Mouse (Mus musculus) left cerebral cortex, postnatal 36 days (tissue): ENCODE measurements at regions not wholly inside any gene's neighbourhood (a gene's known extent, or its start where the extent isn't known, plus 50 kb on each side); places are given as distances from the start of the nearest gene placed in this dataset.
"Not testable (repeated sequence)": the region's sequence is repeated elsewhere in the genome, so short reads cannot be mapped to it uniquely, and the experiment has no call there.

Experiments used
- DNase-seq, 2 experiments: peaks; one replicate each; pipeline ENCODE4 v3.0.0; 2021 to 2022; ENCODE audit warnings: low spot score in 2 of 2, mixed read lengths in 1 of 2
- intact Hi-C: fragments of 180-260 bp; cut with DNase I; formaldehyde crosslinking; loops from one replicate; pipeline ENCODE4 v1.15.1; 2025

DNA sequence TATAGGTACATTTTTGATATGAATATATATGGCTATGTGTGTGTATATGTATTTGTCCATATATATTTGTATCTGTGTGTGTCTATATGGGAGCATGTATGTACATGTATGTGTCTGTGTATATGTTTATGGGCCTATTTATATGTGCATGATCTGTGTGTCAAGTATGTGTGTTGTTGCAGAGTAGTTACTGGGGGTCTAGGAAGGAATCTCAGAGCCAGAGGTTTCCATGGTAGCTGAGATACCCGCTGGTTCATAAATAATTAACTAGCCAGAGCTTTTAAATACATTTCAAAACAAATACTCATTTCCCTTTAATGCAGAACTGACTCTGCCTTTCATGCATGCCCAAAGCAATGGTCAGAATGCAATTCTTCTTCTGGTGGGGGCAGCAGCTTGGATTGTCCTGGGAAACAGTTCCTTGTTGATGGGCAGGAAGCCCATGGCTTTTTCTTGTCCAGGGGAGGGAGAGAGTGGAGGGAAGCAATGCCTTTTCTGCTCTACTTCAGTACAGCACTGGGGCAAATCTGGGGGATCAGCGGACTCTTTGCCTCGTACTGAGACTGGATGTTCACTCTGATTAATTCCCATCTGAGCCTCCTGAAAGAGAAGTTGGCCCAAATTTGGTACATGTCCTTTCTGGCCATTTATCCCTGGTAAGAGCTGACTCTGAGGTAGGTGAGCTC lies 798.7 kb downstream of the Gm9195 start:
- intact Hi-C loops, result no loop called here
- DNase-seq, result no peak

DNA sequence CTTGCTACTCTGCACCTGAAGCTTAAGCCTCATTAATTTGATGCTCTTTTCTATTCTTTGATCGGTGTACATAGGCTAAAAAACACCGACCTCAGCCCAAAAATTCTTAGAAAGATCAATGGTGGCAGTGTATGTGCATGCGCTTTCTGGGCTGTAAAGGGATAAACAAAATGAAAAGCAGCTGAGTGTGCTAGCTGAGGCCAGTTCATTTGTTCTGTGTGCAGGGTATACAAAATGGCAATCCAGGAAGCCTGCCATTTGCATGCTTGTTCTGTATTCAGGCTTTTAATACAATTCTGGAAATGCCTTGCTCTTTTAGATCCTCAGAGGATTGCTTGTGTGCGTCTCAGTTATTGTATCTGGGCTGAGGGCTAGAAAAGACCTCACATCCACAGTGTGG lies 817.1 kb downstream of the Gm9195 start:
- intact Hi-C loops, result loop anchor here (5.0 kb wide), 1 partner anchor 897 kb away; no protein-coding TSS in a partner anchor
- no peak for DNase-seq

DNA sequence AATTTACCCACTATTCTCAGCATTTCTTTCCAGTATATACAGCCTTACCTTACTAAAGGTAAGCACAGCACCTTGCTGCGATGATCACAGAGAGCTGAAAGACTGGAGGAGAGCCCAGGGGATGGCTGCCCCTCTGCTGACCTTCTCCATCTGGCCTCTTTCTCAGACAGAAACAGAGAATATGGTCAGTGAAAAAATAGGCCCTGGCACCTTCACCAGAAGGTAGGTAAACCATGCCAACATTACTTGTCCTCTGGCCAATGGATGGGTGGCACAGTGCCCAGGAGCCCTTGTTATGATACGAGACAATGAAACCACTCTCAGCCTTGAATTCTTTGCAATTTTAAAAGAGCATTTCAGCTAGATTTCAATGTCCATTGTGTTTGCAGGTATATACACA lies 817.8 kb downstream of the Gm9195 start:
- intact Hi-C loops, result loop anchor here (5.0 kb wide), 1 partner anchor 897 kb away; no protein-coding TSS in a partner anchor

DNA sequence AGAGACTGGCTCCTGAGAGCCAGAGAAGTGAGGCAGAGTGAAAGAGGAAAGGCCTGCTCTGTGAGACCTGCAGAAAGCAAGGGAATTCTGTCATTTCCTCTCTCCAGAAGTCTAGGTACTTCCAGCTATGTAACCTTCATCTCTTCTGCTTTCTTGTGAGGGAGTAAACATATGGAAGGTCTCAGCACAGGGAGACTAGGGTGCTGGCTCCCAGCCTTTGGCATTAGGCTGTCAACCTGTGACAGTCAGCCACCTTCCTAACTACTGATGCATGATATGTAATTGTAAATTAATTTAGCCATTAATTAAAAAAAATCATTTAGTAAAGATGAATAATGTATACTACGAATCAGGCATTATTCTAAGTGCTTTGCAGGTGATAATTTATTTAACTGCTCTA lies 819.2 kb downstream of the Gm9195 start:
- DNase-seq, result no peak
- intact Hi-C loops, result loop anchor here (5.0 kb wide), 1 partner anchor 895 kb away; no protein-coding TSS in a partner anchor

More for the DNA sequence above, 817.8 kb downstream of the Gm9195 start:
- peak; percentile 16 to 18 for DNase-seq

DNA sequence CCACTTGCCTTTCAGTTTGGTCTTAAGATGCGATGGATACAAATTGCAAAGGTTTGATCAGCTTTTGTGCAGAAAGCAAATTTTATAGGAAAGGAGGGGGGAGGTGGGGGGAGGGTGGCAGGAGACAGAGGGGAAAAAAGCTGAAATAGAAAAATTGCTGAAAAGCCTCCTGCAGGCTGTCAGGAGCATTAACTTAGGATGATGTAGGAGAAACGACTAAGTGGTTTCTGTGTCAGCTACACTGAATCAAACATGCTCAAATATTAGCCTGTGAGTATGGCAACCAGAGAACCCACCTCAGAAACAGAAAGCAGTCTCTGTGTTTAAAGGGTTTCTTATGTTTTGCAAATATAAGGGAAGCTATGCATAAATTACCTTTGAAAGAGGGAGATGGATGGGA lies 819.6 kb downstream of the Gm9195 start:
- DNase-seq, result no peak
- intact Hi-C loops, result loop anchor here (5.0 kb wide), 1 partner anchor 895 kb away; no protein-coding TSS in a partner anchor

DNA sequence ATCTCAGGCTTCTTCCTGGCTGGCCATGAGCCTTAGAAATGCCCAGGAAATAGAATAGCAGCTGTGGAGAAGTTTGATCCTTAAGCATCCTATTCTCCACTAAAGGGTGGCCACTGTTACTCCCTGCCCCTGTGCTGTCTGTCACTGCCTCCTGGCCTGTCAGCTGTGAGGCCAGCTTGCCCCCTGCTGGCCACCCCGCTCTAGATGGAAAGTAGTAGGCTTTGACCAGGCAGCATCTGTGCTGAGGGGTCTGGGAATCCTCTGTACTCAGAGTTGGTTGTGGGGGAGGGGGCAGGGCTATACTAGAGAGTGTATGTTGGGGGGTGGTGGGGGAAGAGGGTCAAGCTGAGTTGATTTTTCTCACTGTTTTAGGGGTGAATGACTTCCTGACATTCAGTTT lies 821.2 kb downstream of the Gm9195 start:
- DNase-seq, result peak; percentile 19 to 29
- intact Hi-C loops, result loop anchor here (1.0 to 5.0 kb wide), 2 partner anchors 776 to 893 kb away; no protein-coding TSS in a partner anchor

DNA sequence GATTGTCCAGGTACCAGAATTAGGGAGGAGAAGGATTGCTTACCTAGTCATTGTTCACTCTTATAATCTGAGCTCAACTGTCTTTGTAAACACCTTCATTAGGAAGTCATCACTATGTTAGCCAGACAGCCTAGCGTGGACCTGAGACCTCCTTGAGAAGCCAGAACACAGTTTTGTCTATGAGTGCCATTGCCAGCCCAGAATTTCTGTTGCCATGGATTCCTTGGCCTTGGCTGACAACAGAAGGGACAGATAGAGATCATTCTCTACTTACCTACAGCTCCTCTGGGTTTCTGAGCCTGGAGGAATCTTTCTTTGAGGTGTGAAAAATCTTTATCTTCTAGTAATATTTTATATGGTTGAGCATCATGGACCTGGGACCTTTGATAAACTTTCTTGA lies 825.0 kb downstream of the Gm9195 start:
- DNase-seq, result no peak
- intact Hi-C loops, result no loop called here

DNA sequence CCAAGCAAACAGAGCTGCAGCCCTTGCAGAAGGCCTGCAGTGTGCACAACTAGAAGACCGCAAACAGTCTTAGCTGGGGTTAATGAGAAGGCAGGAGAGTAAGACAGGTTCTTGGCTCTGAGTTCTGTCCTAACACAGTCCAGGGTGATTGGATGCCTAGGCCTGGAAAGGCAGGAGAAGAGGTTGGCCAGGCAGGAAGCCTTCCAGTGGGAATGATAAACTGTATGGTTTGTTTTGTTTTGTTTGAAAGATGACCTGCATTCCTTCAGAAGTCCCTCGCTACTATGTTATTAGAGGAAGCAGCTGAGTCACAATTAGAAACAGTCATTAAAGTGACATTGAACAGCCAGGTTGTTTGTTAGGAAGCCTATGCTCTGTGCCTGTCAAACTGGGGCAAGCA lies 831.5 kb downstream of the Gm9195 start:
- intact Hi-C loops, result no loop called here

DNA sequence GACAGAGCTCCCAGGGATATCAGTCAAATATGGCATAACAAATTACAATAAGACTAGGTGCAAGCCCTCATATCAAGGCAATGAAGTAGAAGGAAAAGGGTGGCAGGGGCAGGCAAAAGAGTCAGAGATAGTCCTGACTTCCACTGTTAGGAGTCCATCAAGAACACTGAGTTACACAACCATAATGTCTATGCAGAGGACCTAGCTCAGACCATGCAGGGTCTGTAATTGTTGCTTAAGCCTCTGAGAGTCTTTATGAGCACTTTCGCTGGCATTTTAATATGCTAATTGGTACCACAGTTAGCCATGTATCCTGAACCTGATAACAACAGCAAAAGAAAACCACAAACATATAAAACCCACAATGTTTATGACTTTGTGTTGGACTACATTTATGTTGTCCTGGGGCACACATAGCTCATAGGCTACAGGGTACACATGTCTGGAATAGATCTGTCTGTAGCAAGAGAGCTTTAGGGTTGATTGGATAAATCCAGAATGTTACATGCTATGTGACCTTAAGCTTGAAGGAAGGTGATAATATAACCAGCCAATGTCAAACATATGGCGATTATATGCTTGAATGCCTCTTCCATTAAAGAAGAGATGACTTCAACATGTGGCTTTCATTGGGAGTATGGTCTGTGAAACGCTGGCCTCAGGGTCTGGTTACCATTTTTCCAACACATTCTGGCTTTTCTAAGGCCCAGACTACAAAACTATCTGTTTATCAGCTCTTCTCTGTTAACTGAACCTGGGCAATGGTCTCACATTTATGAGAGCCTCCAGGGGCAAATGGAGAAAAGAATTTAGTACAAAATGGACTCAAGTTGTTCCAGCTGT lies 836.6 kb downstream of the Gm9195 start:
- DNase-seq, result no peak
- intact Hi-C loops, result no loop called here

More for the DNA sequence above, 831.5 kb downstream of the Gm9195 start:
- DNase-seq, result no peak

DNA sequence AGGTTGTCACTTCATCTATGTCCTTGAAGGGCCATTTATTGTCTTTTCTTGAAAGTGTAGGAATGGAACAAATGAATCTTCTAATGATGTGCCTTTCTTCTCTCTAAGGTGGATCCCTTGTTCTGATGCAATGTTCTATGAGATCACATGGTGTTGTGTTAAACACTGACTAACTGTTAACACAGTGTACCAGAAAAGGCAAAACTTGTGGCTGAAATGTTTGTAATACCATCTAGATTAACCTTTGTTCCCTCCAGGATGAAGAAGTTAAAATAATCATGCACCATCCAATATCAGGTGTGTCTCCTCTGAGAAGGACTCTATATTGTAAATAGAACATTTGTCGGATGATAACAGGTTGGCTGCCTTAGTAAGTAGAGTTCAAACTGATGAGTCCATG lies 849.1 kb downstream of the Gm9195 start:
- DNase-seq, result no peak

DNA sequence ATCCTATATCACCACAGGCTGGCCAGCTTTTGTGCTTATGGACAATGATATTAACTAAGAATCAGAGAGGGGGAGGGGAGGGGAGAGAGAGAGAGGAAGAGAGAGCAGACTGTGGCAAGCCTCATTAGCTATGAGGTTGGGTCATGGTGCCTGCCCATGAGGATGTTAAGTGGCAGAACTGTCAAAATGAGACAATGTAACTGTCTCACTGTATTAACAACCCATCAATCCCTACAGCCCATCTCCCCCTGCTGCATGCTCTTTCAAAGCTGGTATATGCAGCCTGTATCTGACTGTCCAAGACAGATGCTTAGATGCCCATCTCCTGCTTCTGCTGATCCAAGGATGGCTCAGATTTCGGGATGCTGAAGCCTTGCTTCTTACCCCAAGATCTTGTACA lies 852.6 kb downstream of the Gm9195 start:
- DNase-seq, result no peak
- intact Hi-C loops, result no loop called here

More for the DNA sequence above, 849.1 kb downstream of the Gm9195 start:
- intact Hi-C loops, result no loop called here

DNA sequence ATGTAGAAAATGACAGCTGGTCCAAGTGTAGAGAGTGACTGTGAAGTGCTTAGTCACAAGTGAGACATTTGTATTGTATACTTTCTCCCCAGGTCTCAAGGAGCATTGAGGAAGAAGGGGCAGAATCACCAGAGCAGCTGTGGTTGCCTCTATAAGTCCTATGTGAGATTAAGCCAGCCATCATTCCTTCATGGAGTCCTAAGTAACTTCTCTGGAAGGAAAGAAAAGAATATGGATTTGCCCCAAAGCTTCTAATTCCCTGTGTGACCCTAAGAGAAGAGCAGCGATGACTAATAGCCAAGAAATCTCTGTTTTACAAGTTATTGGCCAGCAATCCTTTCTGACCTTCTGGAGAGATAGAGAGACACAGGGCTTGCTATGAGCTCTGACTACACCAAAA lies 856.5 kb downstream of the Gm9195 start:
- intact Hi-C loops, result no loop called here

DNA sequence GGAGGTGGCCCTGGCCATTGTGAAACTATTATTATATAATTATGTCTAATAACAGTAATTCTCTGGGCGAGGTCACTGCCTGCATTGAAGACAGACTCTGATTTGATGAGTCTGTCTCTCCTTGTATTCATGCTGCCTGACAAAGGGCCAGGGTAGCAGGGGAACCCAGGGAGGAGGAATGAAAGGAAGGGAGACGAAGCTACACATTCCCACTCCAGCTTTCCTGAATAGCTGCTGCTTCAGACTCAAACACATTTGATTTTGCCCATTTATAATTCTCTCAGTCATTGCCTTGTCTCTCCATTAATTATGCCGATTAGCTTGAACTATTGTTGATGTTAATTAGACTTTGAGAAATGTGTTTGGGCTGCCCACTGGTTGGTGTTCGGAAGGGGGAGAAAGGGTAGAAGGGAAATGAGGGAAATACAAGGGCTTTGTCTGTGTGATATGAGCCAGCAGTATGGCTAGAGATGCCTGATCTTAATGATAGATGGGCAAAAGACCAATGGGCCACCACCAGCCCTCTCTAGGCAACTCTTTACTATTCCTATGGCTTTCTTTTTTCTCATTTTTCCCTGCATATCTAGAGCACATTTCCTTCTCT lies 881.8 kb downstream of the Gm9195 start:
- intact Hi-C loops, result no loop called here
- no peak for DNase-seq

More for the DNA sequence above, 856.5 kb downstream of the Gm9195 start:
- DNase-seq, result no peak

DNA sequence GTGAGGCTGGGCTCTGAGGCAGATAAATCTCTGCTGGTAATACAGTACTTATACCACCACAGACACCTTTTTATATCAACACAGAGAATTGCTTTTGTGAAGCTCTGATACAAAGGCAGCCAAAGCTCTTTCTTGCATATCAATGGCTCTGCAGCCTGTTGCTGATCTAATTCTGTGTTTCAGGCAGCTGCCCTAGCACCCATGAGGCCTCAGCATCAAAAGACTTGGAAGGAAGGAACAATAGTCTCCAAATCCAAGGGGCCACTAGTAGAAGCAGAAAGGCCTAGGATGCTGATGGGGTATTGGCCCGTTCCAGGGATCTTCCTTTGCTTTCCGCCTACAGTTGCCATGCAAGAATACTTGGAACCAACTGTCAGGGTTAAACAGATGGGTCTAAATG lies 887.9 kb downstream of the Gm9195 start:
- intact Hi-C loops, result no loop called here
- no peak for DNase-seq

DNA sequence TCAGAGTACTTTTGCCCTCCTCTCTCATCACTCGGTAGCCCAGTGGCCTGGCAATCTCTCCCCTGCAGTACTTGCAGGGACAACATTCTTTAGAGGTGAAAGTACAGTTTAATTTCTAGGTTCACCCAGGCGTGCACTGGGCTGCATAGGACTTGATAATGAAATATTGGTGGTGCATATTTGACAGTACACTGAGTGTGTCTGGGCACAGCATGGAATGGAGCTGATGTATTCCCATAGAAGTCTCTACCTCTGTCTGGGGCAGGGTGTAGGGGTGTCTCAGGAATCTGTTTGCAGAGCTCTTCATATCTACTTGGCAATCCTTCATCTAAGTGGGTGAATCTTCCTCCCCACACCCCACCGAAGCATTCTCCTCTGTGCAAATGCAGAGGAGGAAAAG lies 893.8 kb downstream of the Gm9195 start:
- intact Hi-C loops, result no loop called here
- no peak for DNase-seq

DNA sequence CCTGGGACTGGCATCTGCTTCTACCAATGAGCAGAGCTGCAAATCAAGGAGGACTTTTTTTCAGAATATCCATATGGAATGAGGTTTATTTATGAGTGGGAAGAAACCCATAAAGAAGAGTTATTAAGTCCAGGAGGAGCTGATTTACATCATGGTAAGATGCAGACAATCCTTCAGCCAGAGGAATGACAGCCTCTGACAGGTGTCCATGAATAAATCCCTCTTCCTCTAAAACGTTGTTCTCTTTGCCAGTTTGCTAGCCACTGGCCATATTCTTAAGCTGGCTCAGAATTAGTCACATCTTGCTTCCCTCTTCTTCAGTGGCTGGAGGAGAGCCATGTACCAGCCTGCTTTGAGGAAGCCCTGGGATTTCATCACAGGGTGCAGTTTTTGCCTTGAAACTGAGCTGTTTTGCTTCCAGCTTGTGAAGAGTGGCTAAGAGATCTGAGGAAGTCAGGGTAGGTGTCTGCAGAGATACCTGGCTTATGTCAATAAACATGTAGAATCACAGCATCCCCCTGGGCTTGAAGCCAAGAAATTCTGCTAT lies 902.9 kb downstream of the Gm9195 start:
- peak; percentile 12 to 17 for DNase-seq
- intact Hi-C loops, result no loop called here

DNA sequence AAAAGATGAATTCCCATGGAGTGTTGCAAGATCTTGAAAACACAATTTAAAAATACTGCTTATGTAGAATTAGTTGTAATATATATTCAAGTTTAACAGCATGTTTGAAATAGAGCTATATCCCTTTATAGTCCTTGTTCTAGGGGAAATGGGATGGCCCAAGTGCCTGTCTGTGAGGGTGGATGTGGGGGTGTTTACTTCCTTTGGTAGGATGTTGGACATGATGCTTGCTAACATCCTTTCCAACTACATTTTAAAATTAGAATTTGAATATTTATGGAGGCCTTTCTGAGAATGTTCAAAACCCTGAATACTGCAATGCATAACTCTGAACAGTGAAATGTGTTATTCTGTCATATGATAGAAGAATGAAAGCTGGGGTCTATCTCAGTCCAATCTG lies 903.6 kb downstream of the Gm9195 start:
- intact Hi-C loops, result no loop called here
- peak in 1 of 2 experiments; percentile 12 for DNase-seq

DNA sequence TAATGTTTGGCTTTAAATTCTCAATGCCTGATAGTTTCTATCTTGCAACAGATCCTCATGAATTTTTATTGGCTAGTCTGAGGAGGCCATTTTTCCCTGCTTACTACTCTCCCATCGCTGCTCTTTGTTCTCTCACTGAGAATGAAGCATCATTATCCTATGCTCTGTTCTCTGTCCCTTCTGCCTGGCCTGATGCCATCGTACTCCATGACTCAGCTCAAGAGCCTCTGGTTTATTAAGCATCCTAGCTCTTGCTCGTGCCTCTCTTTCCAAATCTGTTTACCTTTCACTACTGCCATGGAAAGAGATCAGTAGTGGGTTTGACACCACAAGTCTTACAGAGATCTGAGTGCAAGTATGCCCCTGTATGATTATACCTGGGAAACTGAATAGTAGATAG lies 926.8 kb downstream of the Gm9195 start:
- intact Hi-C loops, result no loop called here
- DNase-seq, result no peak

DNA sequence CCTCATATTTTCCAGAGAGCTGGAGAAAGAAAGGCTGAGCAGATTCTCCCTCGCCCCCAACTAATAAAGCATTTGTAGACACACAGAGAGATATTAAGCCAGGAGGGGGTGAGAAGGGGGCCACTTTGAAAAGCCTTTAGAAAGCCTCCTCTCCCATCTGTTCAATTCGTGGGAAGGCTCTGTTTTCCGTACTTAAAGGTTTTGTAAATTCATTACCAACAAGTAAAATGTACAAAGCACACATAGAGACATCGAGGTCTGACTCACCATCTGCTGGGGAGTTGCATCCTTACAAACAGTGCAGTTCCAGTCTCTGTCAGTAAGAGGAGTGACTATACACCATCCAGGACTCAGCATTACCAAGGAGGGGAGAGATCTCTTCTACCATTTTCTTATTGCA lies 929.7 kb downstream of the Gm9195 start:
- intact Hi-C loops, result no loop called here

DNA sequence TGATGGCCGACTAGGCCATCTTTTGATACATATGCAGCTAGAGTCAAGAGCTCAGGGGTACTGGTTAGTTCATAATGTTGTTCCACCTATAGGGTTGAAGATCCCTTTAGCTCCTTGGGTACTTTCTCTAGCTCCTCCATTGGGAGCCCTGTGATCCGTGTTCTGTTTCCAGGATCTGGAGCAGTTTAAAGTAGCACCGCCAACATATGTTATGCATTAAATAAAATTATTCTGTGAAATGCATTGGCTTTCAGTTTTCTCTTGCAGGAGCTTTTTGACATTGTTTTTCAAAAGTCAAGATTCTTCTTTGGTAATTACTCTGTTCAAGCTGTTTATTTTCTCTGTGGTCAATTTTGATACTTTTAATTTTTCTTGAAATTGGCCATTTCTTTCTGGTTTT lies 937.3 kb downstream of the Gm9195 start:
- DNase-seq, intact Hi-C loops: not testable (repeated sequence)

More for the DNA sequence above, 929.7 kb downstream of the Gm9195 start:
- DNase-seq, result no peak
